Mouse (Mus musculus) MEL (cell line): ENCODE measurements around the gene Itsn1. TPM values are rescaled to one million over a fixed set of nuclear protein-coding genes. Genes with fewer than 3 reads are reported as not detected.

Experiments used
- DNase-seq: peaks from one replicate; pipeline ENCODE4 v3.0.0; 2011; ENCODE audit warnings: low read depth, low spot score
- H3K27ac ChIP-seq: 2 replicates; pipeline ENCODE4 v1.5.1; 2012; ENCODE audit warnings: low read depth, mild to moderate bottlenecking, control low read depth, low read length, moderate library complexity; ENCODE audit not compliant: control insufficient read depth
- H3K27me3 ChIP-seq, 2 experiments: fragments of 150-350 bp in 1 of 2; sonication (generic) in 1 of 2; 2 replicates each; pipeline ENCODE4 v1.6.1; 2012; ENCODE audit warnings: low read length in 2 of 2, mild to moderate bottlenecking in 2 of 2, improper control_type of control experiment in 1 of 2, moderate library complexity in 1 of 2; ENCODE audit not compliant: insufficient read depth in 2 of 2, control insufficient read depth in 1 of 2
- H3K36me3 ChIP-seq, 2 experiments: 2 replicates each; pipeline ENCODE4 v1.6.1; 2012 to 2014; ENCODE audit warnings: low read length in 2 of 2, improper control_type of control experiment in 1 of 2, inconsistent platforms in 1 of 2, mild to moderate bottlenecking in 1 of 2; ENCODE audit not compliant: insufficient read depth in 2 of 2, control insufficient read depth in 1 of 2
- H3K4me1 ChIP-seq, 2 experiments: fragments of 150-350 bp in 1 of 2; sonication (generic) in 1 of 2; 2 replicates each; pipeline ENCODE4 v1.6.1; 2012; ENCODE audit warnings: low read length in 2 of 2, improper control_type of control experiment in 1 of 2, mild to moderate bottlenecking in 1 of 2; ENCODE audit not compliant: insufficient read depth in 2 of 2, control insufficient read depth in 1 of 2
- H3K4me3 ChIP-seq, 2 experiments: fragments of 150-350 bp in 1 of 2; sonication (generic) in 1 of 2; 2 replicates each; pipeline ENCODE4 v1.5.1; 2012; ENCODE audit warnings: low read depth in 2 of 2, low read length in 2 of 2, mild to moderate bottlenecking in 2 of 2, moderate library complexity in 2 of 2, control low read depth in 1 of 2, improper control_type of control experiment in 1 of 2; ENCODE audit not compliant: control insufficient read depth in 1 of 2, insufficient read depth in 1 of 2
- H3K79me2 ChIP-seq: 2 replicates; pipeline ENCODE4 v1.6.1; 2012; ENCODE audit warnings: mild to moderate bottlenecking, low read length, moderate library complexity; ENCODE audit not compliant: control insufficient read depth, poor library complexity, insufficient read depth
- H3K9ac ChIP-seq: 2 replicates; pipeline ENCODE4 v1.6.1; 2012; ENCODE audit warnings: low read depth, mild to moderate bottlenecking, control low read depth, low read length, moderate library complexity; ENCODE audit not compliant: control insufficient read depth, poor library complexity, severe bottlenecking
- H3K9me3 ChIP-seq: fragments of 150-350 bp; sonication (generic); replicated peaks from 2 replicates; pipeline ENCODE4 v1.6.1; 2012; ENCODE audit warnings: mild to moderate bottlenecking, low read length, improper control_type of control experiment, moderate library complexity; ENCODE audit not compliant: insufficient read depth
- BHLHE40 ChIP-seq: IDR thresholded peaks from 2 replicates; pipeline ENCODE4 v1.6.1; 2012; ENCODE audit warnings: low read depth, mild to moderate bottlenecking, inconsistent platforms, low read length, improper control_type of control experiment, borderline replicate concordance
- CHD1 ChIP-seq: IDR thresholded peaks from 2 replicates; pipeline ENCODE4 v1.6.1; 2012; ENCODE audit warnings: low read depth, mild to moderate bottlenecking, inconsistent platforms, low read length, improper control_type of control experiment
- CTCF ChIP-seq, 3 experiments: IDR thresholded peaks in 2 of 3; conservative IDR thresholded peaks in 1 of 3; 2 replicates each; pipeline ENCODE4 v1.5.1; 2011 to 2012; ENCODE audit warnings: low read length in 3 of 3, low read depth in 2 of 3, mild to moderate bottlenecking in 2 of 3, improper control_type of control experiment in 1 of 3, inconsistent platforms in 1 of 3, mixed read lengths in 1 of 3, moderate library complexity in 1 of 3; ENCODE audit not compliant: control insufficient read depth in 1 of 3, insufficient read depth in 1 of 3, poor library complexity in 1 of 3, severe bottlenecking in 1 of 3
- E2F4 ChIP-seq: IDR thresholded peaks from 2 replicates; pipeline ENCODE4 v1.6.1; 2011; ENCODE audit warnings: low read depth, low read length, improper control_type of control experiment, borderline replicate concordance
- ELF1 ChIP-seq: IDR thresholded peaks from 2 replicates; pipeline ENCODE4 v1.6.1; 2014; ENCODE audit warnings: low read depth, mild to moderate bottlenecking, inconsistent platforms, low read length, improper control_type of control experiment, moderate library complexity
- EP300 ChIP-seq, 2 experiments: IDR thresholded peaks; 2 replicates each; pipeline ENCODE4 v1.6.1; 2011; ENCODE audit warnings: improper control_type of control experiment in 2 of 2, low read length in 2 of 2, low read depth in 1 of 2, mild to moderate bottlenecking in 1 of 2
- ETS1 ChIP-seq: IDR thresholded peaks from 2 replicates; pipeline ENCODE4 v1.6.1; 2012; ENCODE audit warnings: low read depth, mild to moderate bottlenecking, inconsistent platforms, low read length, improper control_type of control experiment, moderate library complexity
- GABPA ChIP-seq: IDR thresholded peaks from 2 replicates; pipeline ENCODE4 v1.6.1; 2012; ENCODE audit warnings: low read depth, mild to moderate bottlenecking, inconsistent platforms, low read length, improper control_type of control experiment, moderate library complexity
- HCFC1 ChIP-seq: IDR thresholded peaks from 2 replicates; pipeline ENCODE4 v1.6.1; 2012; ENCODE audit warnings: low read depth, mild to moderate bottlenecking, inconsistent platforms, low read length, improper control_type of control experiment, moderate library complexity
- KAT2A ChIP-seq: conservative IDR thresholded peaks from 2 replicates; pipeline ENCODE4 v1.6.1; 2012; ENCODE audit warnings: low read depth, low read length, improper control_type of control experiment, inconsistent platforms
- MAFK ChIP-seq: IDR thresholded peaks from 2 replicates; pipeline ENCODE4 v1.6.1; 2011; ENCODE audit warnings: low read depth, mild to moderate bottlenecking, low read length, improper control_type of control experiment, borderline replicate concordance
- MAX ChIP-seq: IDR thresholded peaks from 2 replicates; pipeline ENCODE4 v1.6.1; 2011; ENCODE audit warnings: low read length, improper control_type of control experiment
- MAZ ChIP-seq: IDR thresholded peaks from 2 replicates; pipeline ENCODE4 v1.6.1; 2012; ENCODE audit warnings: low read depth, mild to moderate bottlenecking, inconsistent platforms, low read length, improper control_type of control experiment
- MEF2A ChIP-seq: IDR thresholded peaks from 2 replicates; pipeline ENCODE4 v1.6.1; 2014; ENCODE audit warnings: low read depth, mild to moderate bottlenecking, inconsistent platforms, low read length, improper control_type of control experiment; ENCODE audit not compliant: poor library complexity, insufficient replicate concordance, severe bottlenecking; ENCODE audit errors: extremely low read depth
- MXI1 ChIP-seq: IDR thresholded peaks from 2 replicates; pipeline ENCODE4 v1.6.1; 2011; ENCODE audit warnings: mild to moderate bottlenecking, low read depth, low read length, improper control_type of control experiment
- NELFE ChIP-seq: IDR thresholded peaks from 2 replicates; pipeline ENCODE4 v1.6.1; 2011; ENCODE audit warnings: low read depth, low read length, improper control_type of control experiment
- NRF1 ChIP-seq: IDR thresholded peaks from 2 replicates; pipeline ENCODE4 v1.6.1; 2014; ENCODE audit warnings: low read depth, mild to moderate bottlenecking, inconsistent platforms, low read length, improper control_type of control experiment, moderate library complexity; ENCODE audit not compliant: poor library complexity, insufficient read depth, severe bottlenecking
- RCOR1 ChIP-seq: IDR thresholded peaks from 2 replicates; pipeline ENCODE4 v1.6.1; 2012; ENCODE audit warnings: low read depth, mild to moderate bottlenecking, inconsistent platforms, low read length, improper control_type of control experiment
- SIN3A ChIP-seq: IDR thresholded peaks from 2 replicates; pipeline ENCODE4 v1.6.1; 2012; ENCODE audit warnings: low read length, improper control_type of control experiment, inconsistent platforms
- TAL1 ChIP-seq: IDR thresholded peaks from 2 replicates; pipeline ENCODE4 v1.6.1; 2012; ENCODE audit warnings: mild to moderate bottlenecking, inconsistent platforms, low read length, moderate library complexity, mixed read lengths
- TCF12 ChIP-seq: IDR thresholded peaks from 2 replicates; pipeline ENCODE4 v1.6.1; 2014; ENCODE audit warnings: low read depth, mild to moderate bottlenecking, inconsistent platforms, low read length, improper control_type of control experiment, moderate library complexity
- UBTF ChIP-seq: IDR thresholded peaks from 2 replicates; pipeline ENCODE4 v1.6.1; 2012; ENCODE audit warnings: low read depth, mild to moderate bottlenecking, inconsistent platforms, low read length, improper control_type of control experiment, moderate library complexity, borderline replicate concordance; ENCODE audit not compliant: insufficient read depth
- USF1 ChIP-seq: IDR thresholded peaks from 2 replicates; pipeline ENCODE4 v1.6.1; 2014; ENCODE audit warnings: low read depth, mild to moderate bottlenecking, inconsistent platforms, low read length, improper control_type of control experiment, moderate library complexity
- USF2 ChIP-seq, 2 experiments: IDR thresholded peaks; 2 replicates each; pipeline ENCODE4 v1.6.1; 2011 to 2012; ENCODE audit warnings: improper control_type of control experiment in 2 of 2, low read length in 2 of 2, borderline replicate concordance in 1 of 2, inconsistent platforms in 1 of 2, low read depth in 1 of 2, mild to moderate bottlenecking in 1 of 2; ENCODE audit not compliant: insufficient read depth in 1 of 2
- ZC3H11A ChIP-seq: IDR thresholded peaks from 2 replicates; pipeline ENCODE4 v1.6.1; 2012; ENCODE audit warnings: low read depth, mild to moderate bottlenecking, inconsistent platforms, low read length, improper control_type of control experiment
- ZMIZ1 ChIP-seq: IDR thresholded peaks from 2 replicates; pipeline ENCODE4 v1.6.1; 2012; ENCODE audit warnings: low read depth, mild to moderate bottlenecking, inconsistent platforms, low read length, improper control_type of control experiment, moderate library complexity
- polyA plus RNA-seq, 2 experiments: library from polyadenylated mRNA; stranded (reverse) in 1 of 2; unstranded in 1 of 2; fragments of >175 nt in 1 of 2; fragments of >200 nt in 1 of 2; gene quantifications; 2 replicates each; pipeline versions ENCODE4 v1.2.1 to v1.2.4; 2012; ENCODE audit warnings: low replicate concordance in 2 of 2, low read depth in 1 of 2; ENCODE audit not compliant: insufficient read length in 2 of 2, insufficient read depth in 1 of 2, missing spikeins in 1 of 2
- total RNA-seq: library from RNA; depleted of rRNA; stranded (reverse); fragments of 300-350 nt; gene quantifications from 2 replicates; pipeline ENCODE4 v1.2.3, GENCODE M21; 2012

Itsn1 gene
- total and polyA plus RNA-seq, 3 experiments = 14.7 to 36.5 TPM; not detected in 1

DNA sequence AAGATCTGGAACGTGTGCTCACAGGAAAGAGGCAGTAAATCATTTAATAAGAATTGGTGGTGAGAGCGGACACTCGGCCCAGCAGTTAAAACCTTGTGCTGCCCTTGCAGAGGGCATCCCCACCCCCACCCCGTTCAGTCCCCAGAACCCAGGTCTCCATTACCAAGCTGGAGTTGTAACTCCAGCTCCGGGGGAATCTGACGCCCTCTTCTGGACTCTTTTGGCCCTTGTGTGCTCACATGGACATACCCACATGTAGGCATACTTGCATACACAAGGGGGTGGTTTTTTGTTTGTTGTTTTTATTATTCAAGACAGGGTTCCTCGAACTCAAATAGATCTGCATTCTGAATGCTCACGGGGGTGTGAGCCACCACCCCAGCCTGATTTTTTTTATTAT, 206.6 kb downstream of the Itsn1 start:
- Histone ChIP-seq H3K9me3 (no peaks in the 10 kb centered on the region), H3K4me1 (peaks cover 4 to 6% of the 10 kb centered on the region in 2 experiments; a peak in 3 of 4 replicates), H3K27me3 (peaks cover 2 to 4% of the 10 kb centered on the region in 2 experiments; a peak in 3 of 4 replicates), H3K79me2 (peaks cover 8% of the 10 kb centered on the region), H3K4me3 (peak overlapping the region; percentile 45 to 57), H3K36me3 (peaks cover 0 to 5% of the 10 kb centered on the region in 2 experiments; a peak in 2 of 4 replicates), H3K9ac (no peak overlapping the region; the same call in 1 of the 2 replicates), H3K27ac (no peak overlapping the region; the same call in 1 of the 2 replicates)
- no peak for TF ChIP-seq NRF1
- no peak for TF ChIP-seq MAZ
- TF ChIP-seq TAL1 = no peak
- no peak for TF ChIP-seq ETS1
- TF ChIP-seq CTCF (IDR thresholded peaks at IDR 0.05 in 2 of 3, conservative IDR thresholded peaks at IDR 0.05 in 1 of 3; ENCODE audit: control insufficient read depth in 1 of 3, insufficient read depth in 1 of 3, low read depth in 2 of 3, low read length in 3 of 3, poor library complexity in 1 of 3, severe bottlenecking in 1 of 3) = peak in 2 of 3 experiments; percentile 48 to 56; a peak in 5 of 6 replicates
- peak; percentile 72 for DNase-seq

DNA sequence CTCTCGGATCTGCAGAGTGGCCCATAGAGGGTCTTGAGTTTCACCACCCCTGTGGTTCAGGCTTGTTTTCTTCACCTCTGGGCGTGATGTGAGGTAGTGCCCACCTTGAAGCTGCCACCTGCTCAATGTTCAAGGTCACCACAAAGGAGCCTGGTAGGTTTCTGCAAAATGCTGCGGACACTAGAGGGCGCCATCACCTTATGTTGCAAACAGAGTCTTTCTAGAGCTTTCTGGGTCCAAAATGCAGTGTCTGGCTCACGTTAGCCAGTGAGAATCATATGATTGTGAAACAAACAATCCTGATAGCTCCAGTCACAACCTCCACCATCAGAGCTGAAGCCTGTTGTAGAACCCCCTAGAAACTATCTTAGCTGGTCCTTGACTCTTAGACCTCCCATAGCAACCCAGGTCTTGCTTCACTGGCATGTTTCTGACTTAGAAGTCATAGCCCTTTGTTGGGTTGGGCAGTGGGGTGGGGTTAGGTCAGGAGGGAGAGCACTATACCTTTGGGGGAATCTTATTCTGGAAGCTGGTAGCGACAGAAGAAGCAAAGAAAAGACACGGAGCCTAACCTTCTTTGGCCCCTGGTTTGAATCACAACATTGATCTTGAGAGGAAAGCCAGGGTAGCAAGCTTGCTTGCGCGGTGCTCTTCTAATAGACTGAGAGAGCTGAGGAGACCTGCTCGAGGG, 207.4 kb downstream of the Itsn1 start:
- no peak overlapping the region for H3K9ac ChIP-seq
- peaks cover 4 to 5% of the 10 kb centered on the region in 2 experiments; a peak in 3 of 4 replicates for H3K27me3 ChIP-seq
- peaks cover 2% of the 10 kb centered on the region; the same call in 1 of the 2 replicates for H3K79me2 ChIP-seq
- H3K27ac ChIP-seq = no peak overlapping the region
- H3K4me3 ChIP-seq = peak overlapping the region in 1 of 2 experiments; percentile 45; a peak in 1 of 4 replicates
- DNase-seq = peak; percentile 90
- peaks cover 4 to 6% of the 10 kb centered on the region in 2 experiments; a peak in 3 of 4 replicates for H3K4me1 ChIP-seq
- H3K36me3 ChIP-seq = peaks cover 0 to 5% of the 10 kb centered on the region in 2 experiments; a peak in 2 of 4 replicates
- H3K9me3 ChIP-seq = no peaks in the 10 kb centered on the region
- TF ChIP-seq BHLHE40 (peak; percentile 54; the same call in 1 of the 2 replicates), RCOR1 (no peak), KAT2A (no peak), MAFK (no peak), ELF1 (no peak), HCFC1 (no peak), MAZ (no peak), TAL1 (no peak), TCF12 (peak; percentile 25; the same call in 1 of the 2 replicates), MXI1 (no peak), EP300 (IDR thresholded peaks at IDR 0.05; ENCODE audit: low read depth in 1 of 2, low read length in 2 of 2) (0 out of 4 replicates have a peak, but pooled peaks of 1 of the 2 experiments have one; percentile 3), CTCF (IDR thresholded peaks at IDR 0.05 in 2 of 3, conservative IDR thresholded peaks at IDR 0.05 in 1 of 3; ENCODE audit: control insufficient read depth in 1 of 3, insufficient read depth in 1 of 3, low read depth in 2 of 3, low read length in 3 of 3, poor library complexity in 1 of 3, severe bottlenecking in 1 of 3) (peak; percentile 86 to 97 (median 89)), MEF2A (no peak), E2F4 (no peak), GABPA (no peak), UBTF (no peak), NELFE (no peak), ZMIZ1 (no peak), MAX (no peak; the same call in none of the 2 replicates), CHD1 (no peak), NRF1 (no peak), ETS1 (no peak), SIN3A (peak; percentile 35), USF1 (no peak), ZC3H11A (peak; percentile 78), USF2 (IDR thresholded peaks at IDR 0.05; ENCODE audit: borderline replicate concordance in 1 of 2, insufficient read depth in 1 of 2, low read depth in 1 of 2, low read length in 2 of 2) (no peak)
